Mouse (Mus musculus): Measurements from ENCODE around the gene Gga1.
"Not testable (repeated sequence)": the region's sequence is repeated elsewhere in the genome, so short reads cannot be mapped to it uniquely, and the experiment has no call there.

Gene Gga1

GRCm38 (mm10) chr15:78876258-78876696 is 713 bp upstream of the Gga1 start:
- no peak for DNase-seq (ENCODE audit: low read depth)

DNA sequence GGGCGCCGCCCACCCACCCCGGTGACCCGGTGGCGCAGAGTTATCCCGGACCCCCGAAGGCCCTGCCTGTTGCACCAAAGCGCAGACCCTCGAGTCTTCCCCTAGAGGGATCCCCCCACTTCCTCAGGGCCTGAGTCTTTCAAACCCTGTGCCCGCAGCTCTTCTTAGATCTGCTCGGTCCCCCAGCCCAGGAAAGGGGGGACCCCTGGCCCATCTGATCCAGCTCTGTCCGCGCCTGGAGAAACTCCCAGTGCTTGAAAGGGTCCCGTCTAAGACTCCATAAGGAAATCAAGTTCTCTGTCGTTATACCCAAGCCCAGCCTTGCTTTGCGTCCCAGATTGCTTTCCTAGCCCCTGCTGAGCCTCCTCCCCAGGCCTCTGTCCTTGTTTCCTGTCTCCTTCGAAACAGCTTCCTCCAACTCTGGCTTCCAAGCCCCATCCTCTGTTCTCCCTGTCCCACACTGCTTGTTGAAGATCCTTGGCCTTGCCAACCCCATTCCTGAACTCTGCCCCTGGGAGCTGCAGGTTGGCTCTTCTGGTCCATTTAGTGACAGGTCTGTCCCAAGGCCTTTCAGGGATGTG is 910 bp downstream of the Gga1 start:
- DNase-seq (ENCODE audit: low read depth), result no peak

- DNase-seq (ENCODE audit: low read depth), result not testable (repeated sequence)
These were observed 2.0 kb downstream of the Gga1 start for GRCm38 (mm10) chr15:78878792-78879516.

- DNase-seq (ENCODE audit: low read depth), result no peak
These were observed 3.4 kb downstream of the Gga1 start for GRCm38 (mm10) chr15:78880432-78880831.

DNA sequence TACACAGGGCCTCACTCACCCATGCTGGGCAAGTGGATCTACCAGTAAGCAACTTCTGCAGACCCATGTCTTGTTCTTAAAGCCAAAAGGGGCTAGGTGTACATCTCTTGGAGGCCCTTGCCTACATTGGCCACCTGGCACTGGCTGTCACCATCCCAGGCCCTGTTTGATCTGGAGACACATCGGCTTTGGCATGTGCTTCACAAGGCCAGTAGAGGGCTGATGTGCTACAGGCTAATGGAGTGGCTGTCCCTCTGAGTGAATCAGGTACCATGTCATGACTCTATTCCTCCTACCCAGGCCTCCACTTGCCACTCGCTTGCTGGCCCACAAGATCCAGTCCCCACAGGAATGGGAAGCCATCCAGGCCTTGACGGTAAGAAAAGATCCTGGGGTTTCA is 4.8 kb downstream of the Gga1 start:
- no peak for DNase-seq (ENCODE audit: low read depth)

GRCm38 (mm10) chr15:78889401-78889853 is 12.4 kb downstream of the Gga1 start:
- DNase-seq (ENCODE audit: low read depth), result no peak

GRCm38 (mm10) chr15:78892440-78892839 is 15.4 kb downstream of the Gga1 start:
- no peak for DNase-seq (ENCODE audit: low read depth)

- DNase-seq (ENCODE audit: low read depth), result no peak
These were observed 17.7 kb downstream of the Gga1 start for GRCm38 (mm10) chr15:78894726-78895125.

DNA sequence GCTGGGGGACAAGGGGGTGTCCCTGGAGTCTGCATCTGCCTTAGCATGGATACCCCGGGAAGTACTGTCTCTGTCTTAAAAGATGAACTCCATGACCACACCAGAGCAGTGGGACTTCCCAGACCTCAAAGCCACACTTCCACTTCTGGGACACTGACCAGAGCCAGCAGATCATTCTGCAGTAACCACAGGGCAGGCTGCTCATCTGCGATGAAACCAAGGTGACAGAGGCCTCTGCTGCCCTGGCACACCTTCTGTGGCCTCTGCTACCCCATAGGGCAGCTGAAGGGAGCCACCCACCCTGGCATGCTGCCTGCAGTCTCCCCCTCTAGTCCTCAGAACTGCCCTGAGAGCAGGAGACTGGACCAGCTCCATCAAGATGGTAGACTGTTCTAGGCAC is 18.8 kb downstream of the Gga1 start:
- no peak for DNase-seq (ENCODE audit: low read depth)

- no peak for DNase-seq (ENCODE audit: low read depth)
These were observed 19.2 kb downstream of the Gga1 start for GRCm38 (mm10) chr15:78896149-78896548.

DNA sequence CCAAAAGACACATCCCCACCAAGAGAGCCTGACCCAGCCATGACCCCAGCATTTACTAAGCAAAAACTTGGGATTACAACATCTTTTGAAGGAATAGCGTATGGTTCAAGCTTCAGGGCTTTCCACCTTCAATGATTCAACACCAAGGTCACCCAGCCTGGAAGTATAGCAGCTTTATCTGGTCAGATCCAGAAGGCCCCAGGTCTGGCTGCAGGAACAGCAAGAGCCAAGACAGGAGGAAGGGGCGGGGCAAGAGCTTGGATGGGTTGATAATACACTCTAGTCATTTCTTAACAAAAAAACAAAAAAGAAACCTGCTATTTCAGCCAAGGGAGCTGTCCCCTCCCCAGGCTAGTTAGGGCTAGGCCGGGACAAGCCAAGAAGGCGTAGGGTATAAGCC is 20.5 kb downstream of the Gga1 start:
- no peak for DNase-seq (ENCODE audit: low read depth)

DNA sequence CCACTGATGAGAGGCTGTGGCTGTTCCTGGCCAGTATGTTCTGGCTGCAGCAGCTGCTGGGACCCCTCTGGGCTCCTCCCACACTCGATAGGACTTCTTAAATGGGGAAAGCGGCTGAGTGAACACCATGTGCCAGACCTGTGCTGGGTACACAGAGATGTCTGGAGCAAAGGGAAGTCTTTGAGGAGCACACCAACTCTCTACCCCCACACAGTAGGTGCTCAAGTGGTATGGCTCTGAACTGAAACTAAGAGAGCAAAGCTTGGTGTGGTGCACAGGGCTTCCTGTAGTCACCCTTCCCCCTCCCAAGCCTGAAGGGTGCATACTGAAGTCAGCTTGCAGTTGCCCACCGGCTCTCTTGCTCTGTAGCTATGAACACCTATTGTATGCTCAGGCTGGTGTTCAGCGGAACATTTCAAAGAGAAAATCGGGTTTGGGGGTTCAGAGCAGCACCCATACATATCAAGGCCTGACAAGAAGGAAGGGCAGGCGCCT is 21.6 kb downstream of the Gga1 start:
- DNase-seq (ENCODE audit: low read depth), result no peak

DNA sequence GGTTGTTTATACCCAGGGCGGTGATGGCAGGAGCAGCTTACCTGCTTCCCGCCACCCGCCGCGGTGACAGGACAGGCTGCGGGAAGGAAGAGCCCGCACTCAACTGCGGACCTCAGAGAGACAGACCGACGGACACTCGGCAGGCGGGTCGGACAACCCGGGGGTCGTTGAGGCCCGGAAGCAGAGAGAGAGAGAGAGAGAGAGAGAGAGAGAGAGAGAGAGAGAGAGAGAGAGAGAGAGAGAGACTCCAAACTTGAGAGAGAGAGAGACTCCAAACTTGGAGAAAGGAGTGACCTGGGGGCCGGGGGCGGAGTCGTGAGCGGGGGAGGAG is 22.4 kb downstream of the Gga1 start, which contains the start of gene Gm49510:
TSS of gene Gm49510 (plus strand) at position 259 of the 331 bp plus-strand sequence.
- no peak for DNase-seq (ENCODE audit: low read depth)

DNA sequence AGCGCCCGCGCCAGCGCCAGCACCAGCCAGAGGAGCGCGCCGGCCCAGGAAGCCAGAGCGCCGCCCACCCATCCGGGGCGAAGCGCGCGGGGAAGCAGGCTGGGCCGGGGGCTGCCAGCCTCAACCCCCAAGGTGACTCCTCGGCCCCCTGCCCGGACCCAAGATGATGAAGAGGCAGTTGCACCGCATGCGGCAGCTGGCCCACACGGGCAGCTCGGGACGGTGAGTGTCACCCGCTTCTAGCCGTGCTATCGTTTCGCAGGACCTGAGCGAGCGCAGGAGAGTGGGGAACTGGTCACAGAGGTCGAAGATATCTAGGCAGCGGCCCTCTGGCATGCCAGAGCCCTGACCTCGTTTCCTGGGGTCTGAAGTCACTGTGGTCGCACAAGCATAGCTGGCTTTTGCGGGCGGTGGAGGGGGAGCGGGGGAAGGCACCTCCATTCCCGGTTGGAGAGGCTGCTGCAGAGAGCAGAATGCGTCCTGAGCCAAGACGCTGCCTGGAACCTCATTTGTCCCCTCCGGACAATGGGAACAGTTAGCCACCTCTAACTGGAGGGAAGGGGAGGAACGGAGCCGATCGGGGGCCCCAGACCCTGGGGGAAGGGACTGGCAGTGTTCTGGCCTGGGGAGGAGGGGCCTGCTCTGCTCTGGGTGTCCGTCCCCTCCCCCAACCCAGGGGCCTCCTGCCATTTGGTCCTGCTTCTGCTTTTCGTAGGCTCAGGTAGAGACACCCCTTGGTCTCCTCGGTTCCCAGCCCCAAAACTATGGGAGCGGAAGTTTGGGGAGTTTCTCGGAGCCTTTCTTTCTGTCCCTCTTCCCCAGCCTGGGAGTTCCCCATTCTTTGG is 23.0 kb downstream of the Gga1 start, which contains the start of gene Sh3bp1:
TSS of gene Sh3bp1 (plus strand) at position 29 of the 845 bp plus-strand sequence.
- DNase-seq (ENCODE audit: low read depth), result no peak

DNA sequence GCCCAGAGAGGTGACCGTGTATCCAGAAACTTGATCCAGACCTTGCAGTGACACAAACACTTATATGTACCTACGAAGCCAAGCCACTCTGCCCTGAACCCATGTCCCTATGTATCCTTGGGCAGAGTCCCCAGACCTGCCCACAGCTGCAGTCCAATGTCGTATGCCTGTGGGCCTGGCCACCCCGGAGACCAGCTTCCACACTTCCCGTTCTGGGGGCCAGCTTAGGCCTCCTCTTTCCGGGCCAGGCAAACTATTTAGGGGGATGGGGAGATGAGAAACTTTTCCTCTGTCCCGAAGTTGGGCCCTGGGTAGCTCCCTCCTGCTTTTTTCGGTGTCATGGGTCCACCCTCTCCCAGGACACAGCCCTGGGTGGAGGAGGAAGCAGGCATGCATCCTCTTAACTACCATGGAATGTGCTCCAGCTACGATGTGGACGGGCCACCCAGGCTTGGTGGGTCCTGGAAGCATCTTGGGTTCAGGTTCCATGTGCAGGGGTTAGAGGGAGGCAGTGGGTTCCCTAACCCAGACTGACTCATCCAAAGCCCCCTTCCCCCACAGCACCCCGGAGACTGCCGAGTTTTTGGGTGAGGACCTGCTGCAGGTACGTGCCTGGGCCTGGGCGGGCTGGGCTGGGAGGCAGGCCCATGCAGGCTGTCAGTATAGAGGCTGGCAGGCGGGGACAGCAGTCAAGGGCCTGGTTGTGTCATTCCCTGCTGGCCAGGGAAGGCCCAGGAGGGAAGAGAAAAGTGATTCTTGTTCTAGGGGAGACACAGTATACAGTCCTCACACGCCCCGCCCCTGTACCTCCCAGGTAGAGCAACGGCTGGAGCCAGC is 23.8 kb downstream of the Gga1 start:
- no peak for DNase-seq (ENCODE audit: low read depth)

- DNase-seq (ENCODE audit: low read depth), result no peak
These were observed 24.4 kb downstream of the Gga1 start for GRCm38 (mm10) chr15:78901422-78901789.

DNA sequence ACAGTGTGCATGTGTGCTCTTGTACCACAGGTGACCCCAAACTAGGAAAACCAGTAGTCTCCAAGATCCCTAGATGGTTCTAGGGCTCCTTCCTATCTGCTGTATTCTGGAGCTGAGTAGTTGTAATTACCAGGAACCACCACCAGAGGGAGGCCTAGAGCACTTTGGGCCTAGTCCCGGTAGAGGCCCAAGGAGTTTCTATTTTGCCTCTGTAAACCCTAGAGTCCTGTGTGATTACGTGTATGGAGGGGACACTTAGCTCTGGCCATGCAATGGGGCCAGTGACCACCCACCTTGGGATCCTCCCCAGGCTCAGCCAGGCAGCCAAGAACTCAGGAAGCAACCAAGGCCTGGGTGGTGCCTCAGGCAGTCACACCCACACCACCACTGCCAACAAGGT is 26.3 kb downstream of the Gga1 start:
- peak; percentile 86 for DNase-seq (ENCODE audit: low read depth)

DNA sequence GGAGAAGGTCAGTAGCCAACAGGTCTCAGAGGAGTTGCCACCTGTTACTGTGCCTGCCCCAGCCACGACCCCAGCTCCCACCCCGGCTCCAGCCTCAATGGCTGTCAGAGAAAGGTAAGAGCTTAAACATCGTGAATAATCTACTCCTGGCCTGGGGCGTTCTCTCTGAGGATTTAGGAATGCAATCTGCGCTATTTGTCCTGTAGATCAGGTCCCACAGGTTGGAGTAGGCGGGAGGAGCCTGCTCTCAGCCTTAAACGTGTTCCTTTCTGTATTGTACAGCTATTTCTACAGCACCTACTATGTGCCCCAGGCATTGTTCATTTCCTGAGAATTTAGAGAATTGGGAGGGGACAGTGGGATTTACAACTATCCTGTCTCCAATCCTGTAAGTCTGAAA is 31.4 kb downstream of the Gga1 start:
- no peak for DNase-seq (ENCODE audit: low read depth)

DNA sequence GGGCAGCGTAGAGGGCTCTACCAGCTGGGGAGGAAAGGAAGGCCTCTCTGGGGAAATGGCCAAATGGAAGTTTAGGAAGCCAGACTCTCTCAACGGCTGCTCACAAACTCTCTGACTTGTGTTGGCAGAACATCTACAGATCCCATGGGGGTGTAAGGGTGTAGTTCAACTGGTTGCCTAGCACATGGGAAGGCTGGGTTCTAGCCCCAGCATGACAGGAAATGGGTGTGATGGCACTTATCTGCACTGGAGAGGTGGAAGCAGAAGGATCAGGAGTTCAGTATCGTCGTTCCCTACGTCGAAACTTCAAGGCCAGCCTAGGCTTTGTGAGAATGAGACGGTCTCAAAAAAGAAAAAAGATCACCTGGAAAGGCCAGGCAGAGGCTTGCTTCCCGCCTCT is 32.0 kb downstream of the Gga1 start:
- no peak for DNase-seq (ENCODE audit: low read depth)

DNA sequence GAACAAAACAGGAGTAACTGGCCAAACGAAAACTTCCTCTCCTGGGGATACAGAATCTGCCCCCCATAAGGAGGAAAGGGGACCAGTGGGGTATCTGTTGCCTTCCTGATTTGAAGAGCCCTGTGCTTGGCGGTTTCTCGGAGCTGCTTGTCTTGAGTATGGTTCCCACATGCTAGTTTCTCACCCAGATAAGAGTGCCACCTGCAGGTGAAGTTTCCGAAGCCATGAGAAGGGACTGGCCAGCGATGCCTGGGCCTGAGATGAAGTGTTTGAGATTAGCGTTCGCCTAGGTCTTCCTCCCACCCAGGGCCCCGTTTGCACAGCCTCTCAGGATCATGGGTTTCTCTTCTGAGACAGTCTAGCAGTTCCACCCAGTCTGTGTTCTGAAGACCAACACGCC is 35.0 kb downstream of the Gga1 start:
- no peak for DNase-seq (ENCODE audit: low read depth)

DNA sequence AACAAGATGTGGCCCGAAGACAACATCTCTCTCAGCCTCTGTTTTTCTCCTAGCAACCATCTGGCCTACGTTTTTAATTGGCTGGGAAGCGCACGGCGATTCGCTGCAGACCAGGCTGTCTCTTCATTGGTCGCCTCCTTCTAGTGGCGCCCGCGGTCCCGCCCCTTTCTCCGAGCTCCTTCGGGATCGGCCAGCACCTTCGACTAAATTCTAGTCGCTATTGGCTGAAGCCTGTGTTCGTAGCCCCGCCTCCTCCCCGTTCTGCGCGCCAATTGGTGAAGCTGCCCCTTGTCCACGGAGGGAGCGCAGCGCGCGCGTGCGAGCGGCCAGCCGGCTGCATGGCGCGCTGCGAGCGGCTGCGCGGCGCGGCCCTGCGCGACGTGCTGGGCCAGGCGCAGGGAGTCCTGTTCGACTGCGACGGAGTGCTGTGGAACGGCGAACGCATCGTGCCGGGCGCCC is 36.7 kb downstream of the Gga1 start, which contains the start of gene Pdxp:
TSS of gene Pdxp (plus strand) at position 288 of the 459 bp plus-strand sequence.
- DNase-seq (ENCODE audit: low read depth), result peak; percentile 97

All from c-Kit-positive CD71-negative TER-119-negative erythroid progenitor cells, embryonic 14.5 days (primary cell).